Mouse (Mus musculus) adrenal gland, adult 2 months (tissue): ENCODE results near the gene Ndufs2. TPM values are rescaled to one million over a fixed set of nuclear protein-coding genes. Genes with fewer than 3 reads are reported as not detected.

Source experiments
- DNase-seq: peaks from one replicate; pipeline ENCODE4 v3.0.0; 2021
- long read RNA-seq: library from polyadenylated mRNA; stranded (forward); transcript quantifications from one replicate; pipeline ENCODE4 v2.0.0, GENCODE M21; 2021
- polyA plus RNA-seq: library from polyadenylated mRNA; depleted of rRNA; stranded (reverse); fragments of >200 nt; gene quantifications from 2 replicates; pipeline ENCODE4 v1.2.3, GENCODE M21; 2012; rRNA removed
- total RNA-seq, 2 experiments: library from RNA; stranded (reverse); gene quantifications; 2 replicates each; pipeline ENCODE4 v1.2.3; 2021

The Ndufs2 gene
- total RNA-seq (100 to 1,000 TPM; 558 to 829 TPM), polyA plus RNA-seq (210 and 224 TPM in 2 replicates)
- long read RNA-seq, transcript Ndufs2-201 (13 exons, 1,623 nt), result major isoform, 446 of 539 reads
- long read RNA-seq, partial matches to known transcripts, result 58 of 539 reads
- long read RNA-seq, other reads (novel, unspliced or antisense), result 35 of 539 reads

GRCm38 (mm10) chr1:171250680-171251593 is at the start of gene Ndufs2:
Ndufs2 (minus strand) TSS chr1:171251388.
- DNase-seq, result peak; percentile 6

- no peak for DNase-seq
Observed at GRCm38 (mm10) chr1:171298226-171298625, 47.0 kb upstream of the Ndufs2 start.

- no peak for DNase-seq
Observed at GRCm38 (mm10) chr1:171295063-171295402, 43.8 kb upstream of the Ndufs2 start.

GRCm38 (mm10) chr1:171294298-171295062 is 43.3 kb upstream of the Ndufs2 start, which contains the start of gene Ufc1:
Ufc1 (minus strand) TSS chr1:171295024.
- DNase-seq, result peak; percentile 90

GRCm38 (mm10) chr1:171293906-171294297 is 42.7 kb upstream of the Ndufs2 start:
- no peak for DNase-seq

- no peak for DNase-seq
Observed at GRCm38 (mm10) chr1:171293351-171293750, 42.2 kb upstream of the Ndufs2 start.

GRCm38 (mm10) chr1:171288328-171288727 is 37.1 kb upstream of the Ndufs2 start:
- peak; percentile 0 for DNase-seq

GRCm38 (mm10) chr1:171287136-171288081 is 36.2 kb upstream of the Ndufs2 start, which contains the start of gene Usp21:
Usp21 (minus strand) TSS chr1:171287991.
- DNase-seq, result peak; percentile 97

- DNase-seq, result no peak
Observed at GRCm38 (mm10) chr1:171286517-171286916, 35.3 kb upstream of the Ndufs2 start.

- DNase-seq, result no peak
Observed at GRCm38 (mm10) chr1:171285096-171285892, 34.1 kb upstream of the Ndufs2 start.

- no peak for DNase-seq
Observed at GRCm38 (mm10) chr1:171284491-171284890, 33.3 kb upstream of the Ndufs2 start.

GRCm38 (mm10) chr1:171283188-171284160 is 32.3 kb upstream of the Ndufs2 start:
- no peak for DNase-seq

GRCm38 (mm10) chr1:171282086-171282805 is 31.1 kb upstream of the Ndufs2 start:
- DNase-seq, result no peak

- DNase-seq, result peak; percentile 90
Observed at GRCm38 (mm10) chr1:171281528-171281923, 30.3 kb upstream of the Ndufs2 start.

GRCm38 (mm10) chr1:171280916-171281527 is 29.8 kb upstream of the Ndufs2 start, which contains the start of gene Ppox:
Ppox (minus strand) TSS chr1:171281186.
- peak; percentile 95 for DNase-seq

- no peak for DNase-seq
Observed at GRCm38 (mm10) chr1:171280250-171280915, 29.2 kb upstream of the Ndufs2 start.

- DNase-seq, result no peak
Observed at GRCm38 (mm10) chr1:171279721-171280120, 28.5 kb upstream of the Ndufs2 start.
